Mouse (Mus musculus) frontal cortex, postnatal 25 days (tissue): ENCODE measurements around the gene Rpap2.

Source experiments
- DNase-seq, 2 experiments: peaks; one replicate each; pipeline ENCODE4 v3.0.0; 2022; ENCODE audit warnings: low spot score in 2 of 2

Rpap2 gene

DNA sequence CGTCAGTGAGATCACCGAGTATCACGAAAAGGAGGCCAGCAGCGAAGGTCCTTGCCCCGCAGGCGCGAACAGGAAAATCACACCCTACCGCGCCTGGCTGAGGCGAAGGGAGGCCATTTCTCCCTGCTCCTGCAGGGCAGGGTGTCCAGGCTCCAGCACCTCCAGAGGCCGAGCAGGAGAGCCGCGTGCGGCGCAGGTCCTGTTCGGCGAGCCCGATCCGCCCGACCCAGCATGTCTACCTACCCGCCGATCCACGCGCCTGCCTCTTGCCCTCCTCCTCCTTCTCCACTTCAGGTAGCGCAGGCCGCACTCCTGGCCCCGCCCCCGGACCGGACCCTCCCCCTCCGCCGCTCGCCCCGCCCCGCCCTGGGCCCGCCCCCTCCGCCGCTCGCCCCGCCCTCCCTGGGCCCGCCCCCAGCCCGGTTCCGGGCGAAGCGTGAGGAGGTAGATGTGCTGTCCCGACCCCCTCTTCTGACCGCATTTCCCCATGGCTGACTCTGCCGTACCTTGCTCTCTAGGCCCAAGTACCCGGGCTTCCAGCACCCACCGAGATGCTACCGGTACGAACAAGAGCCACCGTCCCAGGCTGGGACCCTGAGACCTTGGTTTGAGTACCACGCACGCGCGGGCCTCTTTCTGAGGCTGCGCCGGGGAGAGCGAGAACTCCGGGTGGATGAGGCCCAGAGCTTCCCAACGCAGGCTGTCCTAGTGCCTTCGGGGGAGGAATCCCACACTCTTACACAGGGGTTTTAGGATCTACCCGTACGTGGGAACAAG is at the start of gene Rpap2, which contains the start of gene Glmn:
Rpap2 (plus strand) TSS at position 73 of the 777 bp plus-strand sequence.
Glmn (minus strand) TSS at position 588 of the 777 bp plus-strand sequence.
- peak; percentile 65 to 70 for DNase-seq

- no peak for DNase-seq
Observed at GRCm38 (mm10) chr5:107547955-107548354, 49.2 kb upstream of the Rpap2 start.

GRCm38 (mm10) chr5:107548444-107548843 is 48.7 kb upstream of the Rpap2 start:
- DNase-seq, result no peak

DNA sequence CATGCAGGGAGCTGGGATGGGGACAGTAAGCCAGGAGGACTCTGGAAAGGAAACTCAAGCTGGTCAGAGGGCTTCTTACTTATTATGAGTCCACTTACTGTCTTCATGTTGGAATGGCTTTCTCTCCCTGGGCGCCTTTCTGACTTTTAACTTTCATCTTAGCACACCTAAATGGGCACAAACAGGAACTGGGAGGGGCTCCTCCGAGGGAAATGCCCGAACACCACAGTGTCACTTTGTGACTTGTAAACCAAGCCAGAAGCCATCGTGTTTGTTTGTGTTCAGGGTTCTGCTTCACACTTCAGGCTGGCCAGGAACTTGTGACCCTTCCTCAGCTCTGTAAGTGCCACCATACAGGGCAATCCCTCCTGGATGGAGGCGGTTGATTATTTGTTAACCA is 42.8 kb upstream of the Rpap2 start:
- DNase-seq, result no peak

DNA sequence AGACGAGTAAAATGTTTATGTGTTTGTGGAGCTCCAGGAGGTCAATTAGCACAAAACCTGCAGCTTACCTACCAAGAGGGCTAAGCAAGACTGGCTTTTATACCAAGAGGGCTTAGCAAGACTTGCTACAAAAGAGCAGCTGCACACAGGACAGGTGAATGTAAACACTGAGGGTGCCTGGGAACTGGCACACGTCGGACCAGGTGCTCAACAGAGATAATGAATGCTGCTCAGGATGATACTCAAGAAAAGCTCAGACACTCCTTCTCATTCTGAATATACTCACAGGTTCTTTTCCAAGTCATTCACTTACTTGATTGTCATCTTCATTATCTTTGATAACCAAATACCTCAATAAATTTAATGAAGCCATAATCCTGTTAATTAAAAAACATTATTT is 40.2 kb upstream of the Rpap2 start:
- DNase-seq, result no peak

DNA sequence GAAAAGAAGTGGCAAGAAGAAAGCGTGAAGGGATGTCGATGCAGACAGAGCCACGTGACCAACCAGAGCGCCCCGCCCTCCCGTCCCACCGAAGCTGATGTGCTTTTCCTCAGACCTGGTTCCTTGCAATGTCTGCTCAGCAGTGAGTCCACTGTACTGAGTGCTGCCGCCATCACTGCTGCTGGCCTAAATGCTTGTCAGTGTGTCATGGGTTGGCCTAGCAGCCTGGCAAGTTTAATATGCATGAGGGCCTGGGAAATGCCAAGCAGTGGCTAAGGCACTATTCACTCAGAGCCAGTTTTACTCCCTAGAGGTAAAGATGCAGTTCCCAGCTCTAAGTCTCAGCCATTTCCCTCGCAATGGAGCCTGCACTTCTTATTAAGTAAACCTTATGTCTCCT is 28.0 kb upstream of the Rpap2 start:
- no peak for DNase-seq

DNA sequence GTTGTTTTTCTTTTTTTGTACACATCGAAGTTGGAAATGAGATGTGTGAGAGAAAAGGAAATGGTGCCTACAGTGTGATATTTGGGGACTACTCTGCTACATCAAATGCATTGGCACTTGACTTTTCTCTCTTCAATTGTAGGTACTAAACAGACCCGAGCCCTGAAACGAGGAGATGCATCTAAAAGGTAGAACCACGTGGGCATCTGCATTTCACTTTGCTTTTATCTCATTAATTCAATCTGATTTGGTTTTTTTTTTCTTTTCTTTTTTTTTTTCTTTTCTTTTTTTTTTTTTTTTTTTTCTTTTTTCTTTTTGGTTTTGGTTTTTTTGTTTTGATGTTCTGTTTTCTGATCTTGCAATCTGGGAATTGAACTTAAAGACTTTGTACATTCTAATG is 1.2 kb downstream of the Rpap2 start:
- DNase-seq, result no peak

DNA sequence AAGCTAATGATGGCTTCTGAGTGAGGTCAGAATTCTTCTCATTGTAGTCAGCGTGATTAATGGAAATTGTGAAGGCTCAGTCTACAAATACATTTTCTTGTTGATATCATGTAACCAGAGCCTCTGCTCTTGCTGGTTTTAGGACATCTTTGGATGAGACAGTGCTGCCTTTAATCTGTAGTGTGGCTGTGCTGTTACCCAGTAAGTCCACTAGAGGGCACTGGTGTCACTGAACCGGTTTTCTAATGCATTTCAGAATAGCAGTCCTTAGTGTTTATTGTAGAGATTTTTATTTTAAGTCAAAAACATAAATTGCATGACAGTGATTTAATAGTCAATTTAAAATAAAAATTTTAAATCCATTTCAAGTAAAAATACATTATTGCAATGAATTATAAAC is 14.1 kb downstream of the Rpap2 start:
- DNase-seq, result peak; percentile 15 to 46

DNA sequence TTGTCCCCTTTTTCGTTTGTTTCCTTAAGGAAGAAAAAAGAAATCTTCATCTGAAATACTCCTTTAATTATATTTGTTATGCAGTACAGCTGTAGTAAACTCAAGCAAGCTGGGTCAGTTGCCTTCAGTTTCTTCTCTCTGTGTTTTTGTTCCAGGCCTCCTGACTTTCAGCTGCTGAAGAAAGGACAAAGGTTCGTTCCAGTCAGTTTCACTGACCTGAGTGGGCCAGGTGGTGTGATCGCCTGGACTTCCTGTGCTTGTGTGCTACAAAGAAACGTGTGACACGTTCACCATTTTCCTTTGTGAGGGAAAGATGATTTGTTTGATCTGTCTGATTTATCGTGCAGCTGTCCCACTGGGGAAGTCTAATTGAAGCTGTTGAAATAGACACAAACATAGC is 20.8 kb downstream of the Rpap2 start:
- DNase-seq, result no peak

DNA sequence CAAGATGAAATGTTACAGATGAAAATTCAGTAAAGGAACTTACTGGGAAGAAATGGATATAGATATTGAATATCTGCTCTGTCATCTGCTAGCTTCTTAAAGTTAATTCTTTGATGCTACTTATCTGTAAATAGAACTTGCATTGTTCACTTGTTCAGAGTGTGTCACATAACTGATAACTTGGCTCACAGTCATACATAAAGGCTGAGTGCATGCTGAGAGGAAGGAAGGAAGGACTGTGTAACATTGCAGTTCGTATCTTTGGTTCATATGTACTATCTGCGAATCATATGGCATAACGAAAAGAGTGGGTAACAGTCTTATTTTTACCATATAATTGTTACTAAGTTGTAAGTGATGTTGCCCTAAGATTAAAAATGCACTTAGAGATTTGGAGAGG is 24.2 kb downstream of the Rpap2 start:
- no peak for DNase-seq

DNA sequence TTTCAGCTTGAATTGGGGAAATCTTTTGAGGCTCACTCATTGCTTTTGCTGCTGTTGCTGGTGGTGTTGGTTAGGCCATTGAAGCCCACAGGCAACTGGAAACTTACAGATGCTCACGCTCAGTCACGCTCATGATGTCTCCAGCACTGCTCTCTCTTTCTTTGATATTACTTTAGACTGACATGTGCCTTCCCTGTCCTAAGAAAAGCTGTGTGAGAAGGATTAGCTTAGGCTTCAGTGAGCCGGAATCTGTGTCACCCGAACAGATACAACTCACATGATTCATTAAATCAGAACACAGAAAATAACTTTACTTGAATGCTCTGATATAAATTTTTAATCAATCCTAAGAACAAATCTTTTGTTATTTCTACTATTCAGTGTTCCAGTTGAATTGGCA is 36.5 kb downstream of the Rpap2 start:
- no peak for DNase-seq

DNA sequence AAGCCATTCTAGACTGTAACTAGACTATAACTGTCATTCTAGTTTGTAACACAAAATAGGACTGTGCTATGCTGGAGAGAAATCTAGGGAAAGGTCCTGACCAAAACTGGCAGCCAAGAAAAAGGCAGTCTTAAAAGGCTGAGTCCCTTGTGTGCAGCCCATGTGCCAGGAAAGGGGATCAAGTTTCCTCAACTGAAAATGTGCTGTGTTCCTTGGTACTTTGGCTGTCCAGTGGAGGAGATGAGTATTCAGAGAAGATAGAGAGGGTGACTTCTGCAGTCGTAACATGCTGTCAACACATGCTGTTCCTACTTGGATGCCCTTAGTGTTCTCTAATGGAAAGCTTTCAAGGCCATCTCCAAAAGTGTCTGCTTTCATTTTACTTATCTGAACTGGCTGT is 39.9 kb downstream of the Rpap2 start:
- DNase-seq, result no peak

DNA sequence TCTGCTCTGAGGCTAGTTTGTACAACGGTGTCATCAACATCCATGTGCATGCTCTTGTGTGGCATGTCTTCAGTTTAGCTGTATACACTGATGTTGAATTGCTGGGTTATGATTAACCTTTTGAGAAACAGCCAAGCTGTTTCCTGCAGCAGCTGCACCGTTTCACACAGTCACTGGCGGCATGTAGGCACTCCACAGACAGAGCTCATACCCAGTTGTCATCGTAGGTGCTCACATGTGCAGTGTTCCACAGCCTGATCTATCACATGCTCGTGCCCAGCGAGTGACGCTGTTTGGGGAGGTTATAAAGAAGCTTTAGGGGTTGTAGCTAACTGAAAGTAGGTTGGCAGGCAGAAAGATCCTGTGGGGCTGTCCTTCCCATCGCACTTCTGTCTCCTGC is 41.2 kb downstream of the Rpap2 start:
- no peak for DNase-seq

DNA sequence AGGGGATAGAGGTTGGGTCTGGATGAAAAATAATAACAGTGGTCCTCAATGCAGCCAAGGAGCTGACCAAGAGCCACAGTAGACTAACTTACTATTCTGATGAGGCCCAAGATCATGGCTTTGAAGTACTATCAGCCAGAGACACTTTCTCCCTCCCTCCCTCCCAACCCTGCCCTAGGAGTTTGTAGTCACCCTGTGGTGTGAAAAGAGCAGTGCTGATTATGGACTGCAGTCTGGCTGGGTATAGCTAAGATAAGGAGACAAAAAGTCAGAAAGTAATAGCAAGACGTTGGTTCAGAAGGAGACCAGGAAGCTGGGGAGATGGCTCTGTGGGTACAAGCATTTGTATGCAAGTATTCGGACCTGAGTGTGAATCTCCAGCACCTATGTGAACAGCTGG is 47.4 kb downstream of the Rpap2 start:
- no peak for DNase-seq

- DNase-seq, result no peak
Observed at GRCm38 (mm10) chr5:107645935-107646334, 48.8 kb downstream of the Rpap2 start.

- DNase-seq, result no peak
Observed at GRCm38 (mm10) chr5:107647580-107647979, 50.4 kb downstream of the Rpap2 start.

DNA sequence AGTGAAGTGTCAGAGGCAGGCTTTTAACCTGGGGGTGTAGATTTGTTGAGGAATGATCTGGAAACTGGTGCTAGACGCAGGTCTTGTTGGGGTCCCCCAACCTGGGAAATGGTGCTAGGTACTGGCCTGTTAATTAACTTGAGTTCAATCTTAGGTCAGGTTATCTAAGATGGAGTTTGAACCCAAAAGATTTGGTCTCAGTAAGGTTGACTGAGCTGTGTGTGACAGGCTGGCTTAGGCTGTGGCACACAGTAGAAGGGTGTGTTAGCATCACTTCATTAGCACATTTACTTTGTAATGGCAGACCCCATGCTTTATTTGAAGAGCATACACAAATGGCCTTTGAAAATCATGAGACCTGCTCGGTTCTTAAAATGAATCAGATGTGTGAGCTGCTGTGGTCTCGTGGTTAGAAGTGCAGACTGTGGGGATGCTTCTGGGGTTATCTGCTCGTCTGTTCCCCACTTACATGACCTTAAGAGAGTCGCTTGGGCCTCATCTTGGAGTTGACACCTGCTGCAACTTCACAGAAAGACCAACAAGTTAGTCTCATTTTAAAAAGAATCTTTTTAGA is 51.5 kb downstream of the Rpap2 start:
- DNase-seq, result no peak

DNA sequence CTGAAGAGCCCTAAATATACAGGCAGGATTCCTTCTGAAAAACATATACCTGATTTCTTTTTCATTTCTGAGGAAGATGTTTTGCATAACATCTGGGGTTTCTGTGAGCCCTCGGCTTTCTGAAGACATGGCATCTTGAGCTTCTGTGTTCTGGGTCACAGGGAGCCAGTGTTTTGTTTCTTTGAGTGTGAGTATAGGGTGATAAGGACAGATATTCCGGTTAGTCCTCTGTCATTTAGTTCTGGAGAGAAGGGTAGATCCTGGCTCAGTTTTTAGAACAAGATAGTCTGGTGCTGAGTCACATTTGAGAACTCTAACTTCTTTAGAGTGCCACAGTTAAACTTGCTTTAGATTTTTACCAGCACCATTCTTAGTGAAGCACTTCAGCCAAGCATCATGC is 52.5 kb downstream of the Rpap2 start:
- no peak for DNase-seq

- no peak for DNase-seq
Observed at GRCm38 (mm10) chr5:107650427-107650826, 53.3 kb downstream of the Rpap2 start.

DNA sequence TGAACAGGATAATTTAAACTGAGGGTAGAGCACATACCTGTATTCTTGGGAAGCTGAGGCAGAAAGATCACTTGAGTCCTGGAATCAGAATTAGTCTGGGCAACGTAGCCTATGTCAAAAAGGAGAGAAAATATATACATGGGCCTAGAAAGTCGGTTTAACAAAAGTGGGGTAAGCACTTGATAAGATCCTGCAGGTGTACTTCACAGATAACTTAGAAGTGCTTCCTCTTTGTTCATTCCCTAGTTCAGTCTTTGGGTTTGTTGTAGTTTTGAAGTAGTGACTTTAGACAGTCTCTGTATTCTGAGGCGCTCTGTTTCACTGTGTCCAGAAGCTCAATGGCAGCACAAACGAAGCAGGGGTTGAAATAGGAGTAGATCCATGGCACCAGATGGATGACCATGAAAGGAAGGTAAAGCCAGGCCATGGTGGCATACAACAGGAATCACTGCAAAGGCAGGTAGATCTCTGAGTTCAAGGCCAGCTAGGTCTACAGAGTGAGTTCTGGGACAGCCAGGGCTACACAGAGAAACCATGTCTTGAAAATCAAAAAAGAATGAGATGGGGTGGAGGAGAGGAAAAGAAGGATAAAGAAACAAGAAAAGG is 55.0 kb downstream of the Rpap2 start:
- DNase-seq, result no peak

DNA sequence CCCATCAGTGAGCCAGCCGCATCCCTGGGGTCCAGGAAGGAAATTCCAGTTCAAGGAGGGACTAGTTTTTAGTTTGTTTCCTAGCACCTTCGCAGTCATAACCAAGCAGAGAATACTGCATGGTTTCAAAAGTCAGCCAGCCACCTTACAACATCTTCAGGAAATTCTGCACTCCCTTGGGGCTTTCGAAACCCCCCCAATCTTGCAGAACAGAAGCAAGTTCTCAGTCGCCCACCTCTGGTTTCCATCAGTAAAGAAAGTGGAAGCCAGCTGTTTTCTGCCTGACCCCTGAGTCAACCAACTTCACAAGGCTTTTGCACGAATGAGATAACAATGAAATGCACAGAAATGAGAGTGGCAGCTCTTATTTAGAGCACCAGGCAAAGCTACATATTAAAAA is 81.2 kb downstream of the Rpap2 start:
- no peak for DNase-seq

GRCm38 (mm10) chr5:107681300-107681699 is 84.1 kb downstream of the Rpap2 start:
- no peak for DNase-seq

- no peak for DNase-seq
Observed at GRCm38 (mm10) chr5:107684380-107684779, 87.2 kb downstream of the Rpap2 start.
